Mouse (Mus musculus) T-helper 17 cell (primary cell): ENCODE data around the gene Ccin.

Source experiments
- in situ Hi-C, 2 experiments: fragments of 300-600 bp; cut with MboI, MseI; formaldehyde crosslinking; loops; 1 replicate in 1 of 2; 2 replicates in 1 of 2; pipeline ENCODE4 v1.15.1; 2025; ENCODE audit warnings: high pct_unique_total_duplicates in 2 of 2

Gene Ccin

GRCm38 (mm10) chr4:44012376-44013367, 29.4 kb downstream of the Ccin start:
- in situ Hi-C loops = no loop called here

GRCm38 (mm10) chr4:44013391-44014070, 30.2 kb downstream of the Ccin start:
- in situ Hi-C loops = no loop called here

GRCm38 (mm10) chr4:44016071-44016470, 32.8 kb downstream of the Ccin start:
- in situ Hi-C loops = no loop called here

- in situ Hi-C loops = no loop called here
Observed at GRCm38 (mm10) chr4:44016791-44017190, 33.5 kb downstream of the Ccin start.

GRCm38 (mm10) chr4:44022323-44022722, 39.0 kb downstream of the Ccin start:
- in situ Hi-C loops = no loop called here

DNA sequence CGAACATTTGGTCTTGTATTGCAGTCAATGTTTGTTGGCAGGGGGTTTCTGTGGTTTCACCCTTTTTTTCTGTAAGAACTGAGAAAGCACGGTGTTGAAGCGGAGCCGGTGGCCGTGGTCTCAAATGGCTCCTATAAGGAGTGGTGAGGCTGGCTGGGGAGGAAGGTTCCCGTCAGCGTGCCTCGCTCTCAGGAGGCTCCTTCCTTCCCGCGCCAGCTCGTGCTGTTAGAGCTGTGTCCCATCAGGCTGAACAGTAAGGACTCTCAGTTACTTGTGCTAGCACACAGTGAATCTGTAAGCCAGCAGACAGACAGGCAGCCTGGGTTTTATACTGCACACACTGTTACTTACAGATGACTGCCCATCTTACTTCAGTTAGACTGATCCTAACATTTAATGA, 39.5 kb downstream of the Ccin start:
- in situ Hi-C loops = no loop called here

DNA sequence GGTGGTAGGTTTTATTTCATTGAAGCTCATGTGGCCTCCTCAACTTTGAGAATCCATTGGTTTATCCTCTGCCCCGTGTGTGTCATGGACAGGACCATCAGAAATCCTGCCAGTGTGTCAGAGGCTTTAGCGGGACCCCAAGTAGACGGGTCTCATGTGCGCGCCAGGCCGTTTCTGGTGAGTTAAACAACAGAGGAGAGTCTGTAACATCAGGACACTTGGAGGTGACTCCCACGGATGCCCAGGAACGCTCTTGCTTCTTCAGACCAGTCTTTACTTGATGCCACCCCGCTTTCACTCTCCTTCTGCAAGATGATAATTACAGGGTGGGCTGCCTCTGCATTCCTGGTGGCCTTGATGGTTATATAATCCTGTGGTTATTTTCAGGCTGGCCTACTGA, 40.4 kb downstream of the Ccin start:
- in situ Hi-C loops = no loop called here

- in situ Hi-C loops = no loop called here
Observed at GRCm38 (mm10) chr4:44024241-44024640, 41.0 kb downstream of the Ccin start.

DNA sequence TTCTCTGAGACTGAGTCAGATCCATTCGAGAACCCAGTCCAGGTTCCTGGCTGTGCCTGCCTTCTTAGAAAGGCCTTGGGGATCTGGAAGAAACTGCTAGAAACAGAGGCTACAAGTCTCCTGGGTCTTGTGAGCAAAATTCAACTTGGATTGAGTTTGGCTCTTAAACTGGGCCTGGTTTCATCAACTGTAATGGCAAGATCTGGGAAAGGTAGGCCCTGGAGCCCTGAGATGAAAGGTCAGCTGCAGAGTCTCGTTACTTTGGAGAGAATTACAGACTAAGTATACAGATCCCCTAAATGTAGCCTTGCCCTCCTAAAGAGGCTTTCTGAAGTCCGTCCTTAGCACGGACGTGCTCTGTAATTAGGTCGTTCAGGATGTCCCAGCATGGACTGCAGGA, 42.3 kb downstream of the Ccin start:
- in situ Hi-C loops = no loop called here

- in situ Hi-C loops = no loop called here
Observed at GRCm38 (mm10) chr4:44028303-44029135, 45.2 kb downstream of the Ccin start.

- in situ Hi-C loops = no loop called here
Observed at GRCm38 (mm10) chr4:44029661-44030066, 46.4 kb downstream of the Ccin start.

- in situ Hi-C loops = no loop called here
Observed at GRCm38 (mm10) chr4:44031521-44031920, 48.2 kb downstream of the Ccin start.
